Mouse (Mus musculus) MEL (cell line): ENCODE data around the gene Ppp1r37. TPM values are rescaled to one million over a fixed set of nuclear protein-coding genes. Genes with fewer than 3 reads are reported as not detected.

ENCODE experiments used
- DNase-seq: peaks from one replicate; pipeline ENCODE4 v3.0.0; 2011; ENCODE audit warnings: low read depth, low spot score
- H3K27ac ChIP-seq: 2 replicates; pipeline ENCODE4 v1.5.1; 2012; ENCODE audit warnings: low read depth, mild to moderate bottlenecking, control low read depth, low read length, moderate library complexity; ENCODE audit not compliant: control insufficient read depth
- H3K27me3 ChIP-seq, 2 experiments: fragments of 150-350 bp in 1 of 2; sonication (generic) in 1 of 2; 2 replicates each; pipeline ENCODE4 v1.6.1; 2012; ENCODE audit warnings: low read length in 2 of 2, mild to moderate bottlenecking in 2 of 2, improper control_type of control experiment in 1 of 2, moderate library complexity in 1 of 2; ENCODE audit not compliant: insufficient read depth in 2 of 2, control insufficient read depth in 1 of 2
- H3K36me3 ChIP-seq, 2 experiments: 2 replicates each; pipeline ENCODE4 v1.6.1; 2012 to 2014; ENCODE audit warnings: low read length in 2 of 2, improper control_type of control experiment in 1 of 2, inconsistent platforms in 1 of 2, mild to moderate bottlenecking in 1 of 2; ENCODE audit not compliant: insufficient read depth in 2 of 2, control insufficient read depth in 1 of 2
- H3K4me1 ChIP-seq, 2 experiments: fragments of 150-350 bp in 1 of 2; sonication (generic) in 1 of 2; 2 replicates each; pipeline ENCODE4 v1.6.1; 2012; ENCODE audit warnings: low read length in 2 of 2, improper control_type of control experiment in 1 of 2, mild to moderate bottlenecking in 1 of 2; ENCODE audit not compliant: insufficient read depth in 2 of 2, control insufficient read depth in 1 of 2
- H3K4me3 ChIP-seq, 2 experiments: fragments of 150-350 bp in 1 of 2; sonication (generic) in 1 of 2; 2 replicates each; pipeline ENCODE4 v1.5.1; 2012; ENCODE audit warnings: low read depth in 2 of 2, low read length in 2 of 2, mild to moderate bottlenecking in 2 of 2, moderate library complexity in 2 of 2, control low read depth in 1 of 2, improper control_type of control experiment in 1 of 2; ENCODE audit not compliant: control insufficient read depth in 1 of 2, insufficient read depth in 1 of 2
- H3K79me2 ChIP-seq: 2 replicates; pipeline ENCODE4 v1.6.1; 2012; ENCODE audit warnings: mild to moderate bottlenecking, low read length, moderate library complexity; ENCODE audit not compliant: control insufficient read depth, poor library complexity, insufficient read depth
- H3K9ac ChIP-seq: 2 replicates; pipeline ENCODE4 v1.6.1; 2012; ENCODE audit warnings: low read depth, mild to moderate bottlenecking, control low read depth, low read length, moderate library complexity; ENCODE audit not compliant: control insufficient read depth, poor library complexity, severe bottlenecking
- H3K9me3 ChIP-seq: fragments of 150-350 bp; sonication (generic); replicated peaks from 2 replicates; pipeline ENCODE4 v1.6.1; 2012; ENCODE audit warnings: mild to moderate bottlenecking, low read length, improper control_type of control experiment, moderate library complexity; ENCODE audit not compliant: insufficient read depth
- BHLHE40 ChIP-seq: IDR thresholded peaks from 2 replicates; pipeline ENCODE4 v1.6.1; 2012; ENCODE audit warnings: low read depth, mild to moderate bottlenecking, inconsistent platforms, low read length, improper control_type of control experiment, borderline replicate concordance
- CHD1 ChIP-seq: IDR thresholded peaks from 2 replicates; pipeline ENCODE4 v1.6.1; 2012; ENCODE audit warnings: low read depth, mild to moderate bottlenecking, inconsistent platforms, low read length, improper control_type of control experiment
- CHD2 ChIP-seq: IDR thresholded peaks from 2 replicates; pipeline ENCODE4 v1.6.1; 2011; ENCODE audit warnings: low read length, improper control_type of control experiment
- CTCF ChIP-seq, 3 experiments: IDR thresholded peaks in 2 of 3; conservative IDR thresholded peaks in 1 of 3; 2 replicates each; pipeline ENCODE4 v1.5.1; 2011 to 2012; ENCODE audit warnings: low read length in 3 of 3, low read depth in 2 of 3, mild to moderate bottlenecking in 2 of 3, improper control_type of control experiment in 1 of 3, inconsistent platforms in 1 of 3, mixed read lengths in 1 of 3, moderate library complexity in 1 of 3; ENCODE audit not compliant: control insufficient read depth in 1 of 3, insufficient read depth in 1 of 3, poor library complexity in 1 of 3, severe bottlenecking in 1 of 3
- ELF1 ChIP-seq: IDR thresholded peaks from 2 replicates; pipeline ENCODE4 v1.6.1; 2014; ENCODE audit warnings: low read depth, mild to moderate bottlenecking, inconsistent platforms, low read length, improper control_type of control experiment, moderate library complexity
- EP300 ChIP-seq, 2 experiments: IDR thresholded peaks; 2 replicates each; pipeline ENCODE4 v1.6.1; 2011; ENCODE audit warnings: improper control_type of control experiment in 2 of 2, low read length in 2 of 2, low read depth in 1 of 2, mild to moderate bottlenecking in 1 of 2
- GABPA ChIP-seq: IDR thresholded peaks from 2 replicates; pipeline ENCODE4 v1.6.1; 2012; ENCODE audit warnings: low read depth, mild to moderate bottlenecking, inconsistent platforms, low read length, improper control_type of control experiment, moderate library complexity
- GATA1 ChIP-seq: IDR thresholded peaks from 2 replicates; pipeline ENCODE4 v1.6.1; 2011; ENCODE audit warnings: low read depth, low read length, improper control_type of control experiment
- HCFC1 ChIP-seq: IDR thresholded peaks from 2 replicates; pipeline ENCODE4 v1.6.1; 2012; ENCODE audit warnings: low read depth, mild to moderate bottlenecking, inconsistent platforms, low read length, improper control_type of control experiment, moderate library complexity
- JUND ChIP-seq: IDR thresholded peaks from 2 replicates; pipeline ENCODE4 v1.6.1; 2011; ENCODE audit warnings: low read depth, mild to moderate bottlenecking, improper control_type of control experiment, low read length
- KAT2A ChIP-seq: conservative IDR thresholded peaks from 2 replicates; pipeline ENCODE4 v1.6.1; 2012; ENCODE audit warnings: low read depth, low read length, improper control_type of control experiment, inconsistent platforms
- MAFK ChIP-seq: IDR thresholded peaks from 2 replicates; pipeline ENCODE4 v1.6.1; 2011; ENCODE audit warnings: low read depth, mild to moderate bottlenecking, low read length, improper control_type of control experiment, borderline replicate concordance
- MAX ChIP-seq: IDR thresholded peaks from 2 replicates; pipeline ENCODE4 v1.6.1; 2011; ENCODE audit warnings: low read length, improper control_type of control experiment
- MEF2A ChIP-seq: IDR thresholded peaks from 2 replicates; pipeline ENCODE4 v1.6.1; 2014; ENCODE audit warnings: low read depth, mild to moderate bottlenecking, inconsistent platforms, low read length, improper control_type of control experiment; ENCODE audit not compliant: poor library complexity, insufficient replicate concordance, severe bottlenecking; ENCODE audit errors: extremely low read depth
- MXI1 ChIP-seq: IDR thresholded peaks from 2 replicates; pipeline ENCODE4 v1.6.1; 2011; ENCODE audit warnings: mild to moderate bottlenecking, low read depth, low read length, improper control_type of control experiment
- MYB ChIP-seq: IDR thresholded peaks from 2 replicates; pipeline ENCODE4 v1.6.1; 2011; ENCODE audit warnings: mild to moderate bottlenecking, low read depth, low read length, improper control_type of control experiment
- MYC ChIP-seq: IDR thresholded peaks from 2 replicates; pipeline ENCODE4 v1.6.1; 2011; ENCODE audit warnings: low read depth, mild to moderate bottlenecking, low read length, improper control_type of control experiment, moderate library complexity
- NRF1 ChIP-seq: IDR thresholded peaks from 2 replicates; pipeline ENCODE4 v1.6.1; 2014; ENCODE audit warnings: low read depth, mild to moderate bottlenecking, inconsistent platforms, low read length, improper control_type of control experiment, moderate library complexity; ENCODE audit not compliant: poor library complexity, insufficient read depth, severe bottlenecking
- POLR2AphosphoS5 ChIP-seq: IDR thresholded peaks from 2 replicates; pipeline ENCODE4 v1.6.1; 2012; ENCODE audit warnings: low read depth, borderline replicate concordance, mild to moderate bottlenecking, inconsistent platforms, low read length, moderate library complexity, mixed read lengths
- RAD21 ChIP-seq: IDR thresholded peaks from 2 replicates; pipeline ENCODE4 v1.6.1; 2011; ENCODE audit warnings: mild to moderate bottlenecking, low read depth, low read length, improper control_type of control experiment
- RCOR1 ChIP-seq: IDR thresholded peaks from 2 replicates; pipeline ENCODE4 v1.6.1; 2012; ENCODE audit warnings: low read depth, mild to moderate bottlenecking, inconsistent platforms, low read length, improper control_type of control experiment
- TAL1 ChIP-seq: IDR thresholded peaks from 2 replicates; pipeline ENCODE4 v1.6.1; 2012; ENCODE audit warnings: mild to moderate bottlenecking, inconsistent platforms, low read length, moderate library complexity, mixed read lengths
- UBTF ChIP-seq: IDR thresholded peaks from 2 replicates; pipeline ENCODE4 v1.6.1; 2012; ENCODE audit warnings: low read depth, mild to moderate bottlenecking, inconsistent platforms, low read length, improper control_type of control experiment, moderate library complexity, borderline replicate concordance; ENCODE audit not compliant: insufficient read depth
- USF1 ChIP-seq: IDR thresholded peaks from 2 replicates; pipeline ENCODE4 v1.6.1; 2014; ENCODE audit warnings: low read depth, mild to moderate bottlenecking, inconsistent platforms, low read length, improper control_type of control experiment, moderate library complexity
- USF2 ChIP-seq, 2 experiments: IDR thresholded peaks; 2 replicates each; pipeline ENCODE4 v1.6.1; 2011 to 2012; ENCODE audit warnings: improper control_type of control experiment in 2 of 2, low read length in 2 of 2, borderline replicate concordance in 1 of 2, inconsistent platforms in 1 of 2, low read depth in 1 of 2, mild to moderate bottlenecking in 1 of 2; ENCODE audit not compliant: insufficient read depth in 1 of 2
- ZKSCAN1 ChIP-seq: IDR thresholded peaks from 2 replicates; pipeline ENCODE4 v1.6.1; 2012; ENCODE audit warnings: low read depth, mild to moderate bottlenecking, inconsistent platforms, low read length, improper control_type of control experiment, moderate library complexity
- polyA plus RNA-seq, 2 experiments: library from polyadenylated mRNA; stranded (reverse) in 1 of 2; unstranded in 1 of 2; fragments of >175 nt in 1 of 2; fragments of >200 nt in 1 of 2; gene quantifications; 2 replicates each; pipeline versions ENCODE4 v1.2.1 to v1.2.4; 2012; ENCODE audit warnings: low replicate concordance in 2 of 2, low read depth in 1 of 2; ENCODE audit not compliant: insufficient read length in 2 of 2, insufficient read depth in 1 of 2, missing spikeins in 1 of 2
- total RNA-seq: library from RNA; depleted of rRNA; stranded (reverse); fragments of 300-350 nt; gene quantifications from 2 replicates; pipeline ENCODE4 v1.2.3, GENCODE M21; 2012

Ppp1r37 gene
- total and polyA plus RNA-seq, 3 experiments, result 13.6 to 29.0 TPM; not detected in 1

DNA sequence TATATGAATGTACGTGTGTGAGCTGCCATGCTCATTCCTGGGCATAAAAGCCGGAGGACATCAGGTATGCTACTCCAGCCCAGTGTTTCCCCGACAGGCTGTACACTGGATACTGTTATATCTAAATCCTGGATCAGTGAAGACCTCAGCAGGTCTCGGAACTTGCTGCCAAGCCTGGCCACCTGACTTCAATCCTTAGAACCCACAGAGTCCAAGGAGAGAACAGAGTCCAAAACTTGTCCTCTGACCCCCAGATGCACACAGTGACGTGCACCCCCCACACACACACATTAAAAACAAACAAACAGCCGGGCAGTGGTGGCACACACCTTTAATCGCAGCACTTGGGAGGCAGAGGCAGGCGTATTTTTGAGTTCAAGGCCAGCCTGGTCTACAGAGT is 4.5 kb upstream of the Ppp1r37 start:
- Histone ChIP-seq H3K79me2 (peaks cover 24% of the 10 kb centered on the region), H3K27me3 (no peaks in the 10 kb centered on the region), H3K9ac (no peak overlapping the region), H3K36me3 (peaks cover 0 to 29% of the 10 kb centered on the region in 2 experiments; a peak in 3 of 4 replicates), H3K4me1 (peaks cover 9 to 29% of the 10 kb centered on the region in 2 experiments; a peak in 3 of 4 replicates), H3K4me3 (no peak overlapping the region), H3K27ac (no peak overlapping the region), H3K9me3 (no peaks in the 10 kb centered on the region)
- TF ChIP-seq MAX (no peak), KAT2A (no peak), RAD21 (no peak), CHD2 (no peak), CHD1 (no peak), MXI1 (no peak), TAL1 (no peak), ELF1 (no peak), RCOR1 (no peak), USF1 (no peak), GATA1 (no peak), BHLHE40 (no peak), MAFK (no peak), MYC (no peak), USF2 (IDR thresholded peaks at IDR 0.05; ENCODE audit: borderline replicate concordance in 1 of 2, insufficient read depth in 1 of 2, low read depth in 1 of 2, low read length in 2 of 2) (no peak), POLR2AphosphoS5 (no peak)
- DNase-seq, result no peak

DNA sequence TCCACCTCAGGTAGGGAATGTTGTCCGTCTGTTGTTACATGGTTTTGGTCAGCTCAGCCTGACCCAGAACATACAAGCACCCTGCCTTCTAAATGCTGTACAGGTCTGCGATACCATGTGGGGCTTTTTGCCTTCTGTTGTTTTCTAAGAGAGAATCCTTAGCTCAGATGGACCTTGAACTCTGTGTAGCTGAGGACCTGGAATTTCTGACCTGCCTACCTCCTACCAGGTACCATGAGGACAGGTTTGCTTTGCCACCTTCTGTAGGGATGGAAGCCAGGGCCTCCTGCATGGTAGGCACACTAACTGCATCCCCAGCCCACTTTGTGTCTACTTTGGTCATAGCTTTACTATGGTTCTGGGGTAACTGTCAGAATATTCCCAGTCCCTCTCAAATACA is 2.9 kb upstream of the Ppp1r37 start:
- peaks cover 9 to 24% of the 10 kb centered on the region in 2 experiments; a peak in 3 of 4 replicates for H3K4me1 ChIP-seq
- H3K27me3 ChIP-seq, result no peaks in the 10 kb centered on the region
- no peaks in the 10 kb centered on the region for H3K9me3 ChIP-seq
- no peak overlapping the region for H3K9ac ChIP-seq
- H3K4me3 ChIP-seq, result no peak overlapping the region
- no peak for DNase-seq
- TF ChIP-seq JUND (no peak), HCFC1 (no peak), GABPA (no peak), MEF2A (no peak), NRF1 (no peak), USF1 (no peak), UBTF (no peak), KAT2A (no peak), RCOR1 (no peak), ELF1 (no peak), MYC (no peak), CTCF (IDR thresholded peaks at IDR 0.05 in 2 of 3, conservative IDR thresholded peaks at IDR 0.05 in 1 of 3; ENCODE audit: control insufficient read depth in 1 of 3, insufficient read depth in 1 of 3, low read depth in 2 of 3, low read length in 3 of 3, poor library complexity in 1 of 3, severe bottlenecking in 1 of 3) (no peak), EP300 (IDR thresholded peaks at IDR 0.05; ENCODE audit: low read depth in 1 of 2, low read length in 2 of 2) (no peak), MYB (no peak), CHD1 (no peak), ZKSCAN1 (no peak)
- TF ChIP-seq, all 39 proteins: peak for 0
- peaks cover 24% of the 10 kb centered on the region for H3K79me2 ChIP-seq
- no peak overlapping the region; the same call in 1 of the 2 replicates for H3K27ac ChIP-seq
- peaks cover 0 to 20% of the 10 kb centered on the region in 2 experiments; a peak in 3 of 4 replicates for H3K36me3 ChIP-seq
